Mouse (Mus musculus) heart, postnatal 25 days (tissue): ENCODE results near the gene Nmur2. TPM values are rescaled to one million over a fixed set of nuclear protein-coding genes. Genes with fewer than 3 reads are reported as not detected.

Experiments used
- DNase-seq: peaks from one replicate; pipeline ENCODE4 v3.0.0; 2022; ENCODE audit warnings: low spot score
- intact Hi-C: fragments of 180-260 bp; cut with DNase I; formaldehyde crosslinking; loops from one replicate; pipeline ENCODE4 v1.15.1; 2025
- total RNA-seq, 2 experiments: library from RNA; stranded (reverse); gene quantifications; 2 replicates each; pipeline ENCODE4 v1.2.3; 2021

The Nmur2 gene
- not detected for total RNA-seq

GRCm38 (mm10) chr11:56040917-56041316, at the start of gene Nmur2:
TSS of gene Nmur2 (minus strand) at chr11:56041010.
- intact Hi-C loops = no loop called here
- DNase-seq = no peak

- no peak for DNase-seq
- intact Hi-C loops = no loop called here
These were observed 48.4 kb upstream of the Nmur2 start for GRCm38 (mm10) chr11:56089127-56089689.

GRCm38 (mm10) chr11:56072131-56072530, 31.3 kb upstream of the Nmur2 start:
- DNase-seq = no peak
- intact Hi-C loops = no loop called here

- no peak for DNase-seq
- intact Hi-C loops = no loop called here
These were observed 28.8 kb upstream of the Nmur2 start for GRCm38 (mm10) chr11:56069658-56070057.

GRCm38 (mm10) chr11:56065147-56065546, 24.3 kb upstream of the Nmur2 start:
- DNase-seq = no peak
- intact Hi-C loops = no loop called here

GRCm38 (mm10) chr11:56064575-56064974, 23.8 kb upstream of the Nmur2 start:
- intact Hi-C loops = no loop called here
- no peak for DNase-seq

- DNase-seq = no peak
- intact Hi-C loops = no loop called here
These were observed 18.4 kb upstream of the Nmur2 start for GRCm38 (mm10) chr11:56059236-56059635.

- no peak for DNase-seq
- intact Hi-C loops = no loop called here
These were observed 13.6 kb upstream of the Nmur2 start for GRCm38 (mm10) chr11:56054439-56054838.

- no peak for DNase-seq
- intact Hi-C loops = no loop called here
These were observed 14.0 kb downstream of the Nmur2 start for GRCm38 (mm10) chr11:56026854-56027253.

- intact Hi-C loops = no loop called here
- no peak for DNase-seq
These were observed 14.9 kb downstream of the Nmur2 start for GRCm38 (mm10) chr11:56025746-56026570.

- DNase-seq = no peak
- intact Hi-C loops = loop anchor here (5.0 kb wide), 1 partner anchor 94 kb away; no protein-coding TSS in a partner anchor
These were observed 27.2 kb downstream of the Nmur2 start for GRCm38 (mm10) chr11:56013510-56014057.

GRCm38 (mm10) chr11:56012396-56012795, 28.4 kb downstream of the Nmur2 start:
- DNase-seq = no peak
- intact Hi-C loops = loop anchor here (5.0 kb wide), 1 partner anchor 95 kb away; no protein-coding TSS in a partner anchor

- DNase-seq = no peak
- intact Hi-C loops = no loop called here
These were observed 32.5 kb downstream of the Nmur2 start for GRCm38 (mm10) chr11:56008277-56008676.

- DNase-seq = no peak
- intact Hi-C loops = no loop called here
These were observed 48.0 kb downstream of the Nmur2 start for GRCm38 (mm10) chr11:55992799-55993198.

- no peak for DNase-seq
- intact Hi-C loops = no loop called here
These were observed 48.7 kb downstream of the Nmur2 start for GRCm38 (mm10) chr11:55992148-55992547.

- intact Hi-C loops = loop anchor here (1.0 kb wide), 1 partner anchor 472 kb away; no protein-coding TSS in a partner anchor
These were observed 49.2 kb downstream of the Nmur2 start for GRCm38 (mm10) chr11:55991505-55992066.

GRCm38 (mm10) chr11:55984643-55985042, 56.2 kb downstream of the Nmur2 start:
- intact Hi-C loops = no loop called here
- no peak for DNase-seq

More at GRCm38 (mm10) chr11:55991505-55992066, 49.2 kb downstream of the Nmur2 start:
- no peak for DNase-seq

- intact Hi-C loops = no loop called here
- no peak for DNase-seq
These were observed 59.2 kb downstream of the Nmur2 start for GRCm38 (mm10) chr11:55981656-55982055.

- no peak for DNase-seq
- intact Hi-C loops = no loop called here
These were observed 62.7 kb downstream of the Nmur2 start for GRCm38 (mm10) chr11:55978146-55978545.
